Mouse (Mus musculus) CD4-positive, CD25-positive, alpha-beta regulatory T cell, adult 4 months (primary cell): Measurements from ENCODE around the gene Ermard. TPM values are rescaled to one million over a fixed set of nuclear protein-coding genes. Genes with fewer than 3 reads are reported as not detected.

ENCODE experiments used
- ATAC-seq: one replicate; pipeline ENCODE4 v1.8.0; 2017
- polyA plus RNA-seq, 2 experiments: library from polyadenylated mRNA; unstranded; fragments of 100-300 nt; shearing (Covaris generic); gene quantifications; one replicate each; pipeline ENCODE4 v1.2.1; 2017

Ermard gene
- polyA plus RNA-seq, 2 experiments from 2014 or later, result 128 to 152 TPM

GRCm38 (mm10) chr17:15129630-15130287 is 88.8 kb downstream of the Ermard start:
- ATAC-seq, result no peak

GRCm38 (mm10) chr17:15130288-15130656 is 89.3 kb downstream of the Ermard start:
- no peak for ATAC-seq

GRCm38 (mm10) chr17:15134905-15135669 is 94.1 kb downstream of the Ermard start:
- ATAC-seq, result no peak

GRCm38 (mm10) chr17:15137443-15137842 is 96.4 kb downstream of the Ermard start:
- no peak for ATAC-seq

Other genes with a start within 250 kb of the Ermard start
- 1 to 10 TPM in 1 of 2 experiments, not detected in 1; 1.9 TPM for gene Wdr27, start 98.0 kb upstream of the Ermard start, polyA plus RNA-seq
- gene 1600012H06Rik, start 98.0 kb upstream of the Ermard start, polyA plus RNA-seq, result 10 to 100 TPM; 16.1 to 17.9 TPM
- 10 to 100 TPM in 1 of 2 experiments, 1 to 10 TPM in 1; 7.3 to 12.7 TPM for gene Phf10, start 79.9 kb upstream of the Ermard start, polyA plus RNA-seq
- gene 9030025P20Rik, start 62.7 kb upstream of the Ermard start, polyA plus RNA-seq, result 10 to 100 TPM; 19.6 to 31.8 TPM
- not detected for gene Gm3417, start 62.4 kb upstream of the Ermard start, polyA plus RNA-seq
- gene Gm3435, start 31.0 kb upstream of the Ermard start, polyA plus RNA-seq, result 10 to 100 TPM in 1 of 2 experiments, 1 to 10 TPM in 1; 9.3 to 14.1 TPM
- gene Tcte3, start 280 bp downstream of the Ermard start, polyA plus RNA-seq, result 1 to 10 TPM; 3.0 to 3.9 TPM
- 1 to 10 TPM; 1.1 to 2.0 TPM for gene Gm3448, start 329 bp downstream of the Ermard start, polyA plus RNA-seq